Mouse (Mus musculus): ENCODE data around the gene Smad9. TPM values are rescaled to one million over a fixed set of nuclear protein-coding genes. Genes with fewer than 3 reads are reported as not detected.

Smad9 gene
- polyA plus RNA-seq, 1 experiment from 2014 or later: 0.70 TPM

GRCm38 (mm10) chr3:54822526-54822925 lies 67.1 kb downstream of the Smad9 start:
- no peaks in the 10 kb centered on the region for H3K36me3 ChIP-seq
- ATAC-seq (ENCODE audit: low read depth): no peak
- H3K4me2 ChIP-seq: no peak overlapping the region
- WGBS: 61% methylated on average over 5 of the region's 5 CpGs
- H3K27ac ChIP-seq (replicated peaks): no peak overlapping the region
- no peak overlapping the region for H3K4me3 ChIP-seq
- no peaks in the 10 kb centered on the region for H3K4me1 ChIP-seq (replicated peaks)
- H3K9ac ChIP-seq: no peak overlapping the region
- no peaks in the 10 kb centered on the region for H3K9me3 ChIP-seq
- no peaks in the 10 kb centered on the region for H3K27me3 ChIP-seq

GRCm38 (mm10) chr3:54832491-54832890 lies 77.1 kb downstream of the Smad9 start:
- no peak overlapping the region for H3K27ac ChIP-seq (replicated peaks)
- H3K9me3 ChIP-seq: no peaks in the 10 kb centered on the region
- H3K27me3 ChIP-seq: no peaks in the 10 kb centered on the region
- WGBS: 91% methylated on average over 3 of the region's 3 CpGs
- H3K4me1 ChIP-seq (replicated peaks): 0 out of 2 replicates have a peak, but pooled peaks cover 5% of the 10 kb centered on the region
- H3K4me2 ChIP-seq: no peak overlapping the region
- no peak overlapping the region for H3K4me3 ChIP-seq
- H3K9ac ChIP-seq: no peak overlapping the region
- ATAC-seq (ENCODE audit: low read depth): no peak
- H3K36me3 ChIP-seq: no peaks in the 10 kb centered on the region

GRCm38 (mm10) chr3:54835421-54835820 lies 80.0 kb downstream of the Smad9 start:
- no peak overlapping the region for H3K4me3 ChIP-seq
- no peak overlapping the region for H3K9ac ChIP-seq
- H3K27ac ChIP-seq (replicated peaks): no peak overlapping the region
- H3K9me3 ChIP-seq: no peaks in the 10 kb centered on the region
- no peaks in the 10 kb centered on the region for H3K27me3 ChIP-seq
- H3K4me2 ChIP-seq: no peak overlapping the region
- H3K36me3 ChIP-seq: no peaks in the 10 kb centered on the region
- peak; percentile 53 for ATAC-seq (ENCODE audit: low read depth)
- 40% methylated on average over 2 of the region's 2 CpGs for WGBS
- H3K4me1 ChIP-seq (replicated peaks): 0 out of 2 replicates have a peak, but pooled peaks cover 5% of the 10 kb centered on the region

Other genes starting within 250 kb of the Smad9 start
- 78.6 and 93.7 TPM in 2 replicates for gene Supt20, start 62.8 kb upstream of the Smad9 start, polyA plus RNA-seq (2015; fragmentation: Nextera tagmentation; extraction: Ambion mirVana)
- gene Gm21958, start 41.2 kb upstream of the Smad9 start, polyA plus RNA-seq (2015; fragmentation: Nextera tagmentation; extraction: Ambion mirVana): 0.53 TPM in 1 of 2 replicates, not detected in the other
- gene Exosc8, start 20.2 kb upstream of the Smad9 start, polyA plus RNA-seq (2015; fragmentation: Nextera tagmentation; extraction: Ambion mirVana): 58.9 and 69.9 TPM in 2 replicates
- 46.4 and 50.0 TPM in 2 replicates for gene Alg5, start 20.0 kb upstream of the Smad9 start, polyA plus RNA-seq (2015; fragmentation: Nextera tagmentation; extraction: Ambion mirVana)
- 40.3 and 41.5 TPM in 2 replicates for gene Rfxap, start 52.2 kb downstream of the Smad9 start, polyA plus RNA-seq (2015; fragmentation: Nextera tagmentation; extraction: Ambion mirVana)
- 0.63 and 0.95 TPM in 2 replicates for gene Sertm1, start 160.3 kb downstream of the Smad9 start, polyA plus RNA-seq (2015; fragmentation: Nextera tagmentation; extraction: Ambion mirVana)